Mouse (Mus musculus) liver, embryonic 14.5 days (tissue): Measurements from ENCODE around the gene Rnf24.

Source experiments
- CTCF ChIP-seq: IDR thresholded peaks from 2 replicates; pipeline ENCODE4 v1.5.1; 2016; ENCODE audit warnings: antibody characterized with exemption, low read depth, control low read depth
- EP300 ChIP-seq: IDR thresholded peaks from 2 replicates; pipeline ENCODE4 v1.6.1; 2016; ENCODE audit warnings: antibody characterized with exemption, low read depth

DNA sequence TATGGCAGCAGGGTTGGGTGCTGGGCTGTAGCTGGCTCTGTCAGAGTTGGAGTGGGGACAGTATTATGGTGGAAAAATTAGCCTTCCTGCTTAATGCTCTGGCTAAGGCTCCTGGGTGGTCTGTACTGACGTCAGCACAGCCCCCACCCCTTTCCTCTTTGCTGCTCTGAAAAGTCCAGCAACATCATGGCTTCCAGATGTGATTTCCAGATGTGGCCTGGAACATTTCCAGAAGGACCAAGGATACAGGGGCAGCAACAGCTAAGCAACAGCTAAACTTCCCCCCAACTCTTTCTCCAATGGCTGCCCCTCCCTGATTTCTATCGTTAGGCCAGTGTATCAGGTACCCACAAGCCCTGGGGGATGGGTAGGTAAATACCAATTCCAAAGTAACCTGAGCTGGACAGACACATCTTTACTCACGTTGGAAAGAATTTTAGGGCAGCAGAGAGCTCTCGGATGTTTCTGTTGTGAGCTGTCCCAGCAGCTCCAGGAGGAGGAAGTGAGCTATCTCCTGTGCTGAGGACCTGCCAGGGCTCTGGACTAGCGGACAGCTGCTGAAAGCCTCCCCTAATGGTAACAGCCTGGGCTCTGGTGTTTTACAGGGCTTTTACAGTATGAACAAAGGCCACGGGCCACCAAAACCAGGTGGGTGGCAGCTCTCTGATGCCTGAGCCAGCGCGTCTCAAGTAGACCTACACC, 49.3 kb upstream of the Rnf24 start:
- TF ChIP-seq CTCF, result no peak
- TF ChIP-seq EP300, result no peak
